Mouse (Mus musculus): ENCODE data around the gene AB124611. TPM values are rescaled to one million over a fixed set of nuclear protein-coding genes. Genes with fewer than 3 reads are reported as not detected.

The AB124611 gene
- polyA plus RNA-seq, 2 experiments: 2.1 to 5.7 TPM

GRCm38 (mm10) chr9:21594838-21595237 is 68.9 kb downstream of the AB124611 start:
- Histone ChIP-seq H3K4me3 (ENCODE audit: insufficient read depth in 1 of 2, low read depth in 2 of 2, low read length in 2 of 2) (no peak overlapping the region), H3K36me3 (replicated peaks; ENCODE audit: control insufficient read depth, insufficient read depth, low read depth) (no peaks in the 10 kb centered on the region; the same call in 1 of the 2 replicates), H3K27ac (no peak overlapping the region), H3K4me2 (ENCODE audit: low read depth) (0 out of 2 replicates have a peak overlapping the region, but pooled peaks have one; percentile 80), H3K4me1 (replicated peaks; ENCODE audit: control insufficient read depth in 2 of 2, insufficient read depth in 2 of 2, low read length in 1 of 2) (peaks cover 0 to 15% of the 10 kb centered on the region in 2 experiments), H3K9me3 (ENCODE audit: control insufficient read depth, low read length) (no peaks in the 10 kb centered on the region), H3K9ac (replicated peaks) (no peak overlapping the region), H3K27me3 (ENCODE audit: control insufficient read depth, insufficient read depth, low read length) (no peaks in the 10 kb centered on the region)
- WGBS (ENCODE audit: insufficient replicate concordance): 70% methylated on average over 2 of the region's 2 CpGs
- no peak for ATAC-seq (ENCODE audit: insufficient read depth)
- DNase-seq (ENCODE audit: low read depth in 3 of 3, low spot score in 3 of 3): no peak
- TF ChIP-seq EP300 (IDR thresholded peaks at IDR 0.05; ENCODE audit: low read depth) (no peak), CTCF (IDR thresholded peaks at IDR 0.05; ENCODE audit: low read depth) (no peak)

Small RNA genes lying within 50 kb of the gene (microRNA-seq; reads per million reads assigned to microRNA genes)
- gene Mir199a-1: not detected

Other genes starting within 250 kb of the AB124611 start
- 14.4 and 21.9 TPM in 2 replicates for gene Kri1, start 238.2 kb upstream of the AB124611 start, polyA plus RNA-seq (2012; rRNA removed)
- gene Kri1, start 238.2 kb upstream of the AB124611 start, polyA plus RNA-seq (2014; fragmentation: Nextera tagmentation; extraction: Ambion mirVana): 3.9 and 5.0 TPM in 2 replicates
- gene Cdkn2d, start 234.8 kb upstream of the AB124611 start, polyA plus RNA-seq (2012; rRNA removed): 70.5 and 74.4 TPM in 2 replicates
- 116 and 119 TPM in 2 replicates for gene Cdkn2d, start 234.8 kb upstream of the AB124611 start, polyA plus RNA-seq (2014; fragmentation: Nextera tagmentation; extraction: Ambion mirVana)
- 0.06 and 0.07 TPM in 2 replicates for gene Ap1m2, start 213.8 kb upstream of the AB124611 start, polyA plus RNA-seq (2012; rRNA removed)
- gene Ap1m2, start 213.8 kb upstream of the AB124611 start, polyA plus RNA-seq (2014; fragmentation: Nextera tagmentation; extraction: Ambion mirVana): 0.16 and 0.24 TPM in 2 replicates
- 10.0 TPM in 2 replicates for gene Slc44a2, start 205.5 kb upstream of the AB124611 start, polyA plus RNA-seq (2012; rRNA removed)
- 11.6 and 12.7 TPM in 2 replicates for gene Slc44a2, start 205.5 kb upstream of the AB124611 start, polyA plus RNA-seq (2014; fragmentation: Nextera tagmentation; extraction: Ambion mirVana)
- 23.3 and 28.2 TPM in 2 replicates for gene Ilf3, start 158.3 kb upstream of the AB124611 start, polyA plus RNA-seq (2012; rRNA removed)
- gene Ilf3, start 158.3 kb upstream of the AB124611 start, polyA plus RNA-seq (2014; fragmentation: Nextera tagmentation; extraction: Ambion mirVana): 33.5 and 36.8 TPM in 2 replicates
- gene Qtrt1, start 114.3 kb upstream of the AB124611 start, polyA plus RNA-seq (2012; rRNA removed): 20.0 and 25.4 TPM in 2 replicates
- 20.0 and 20.9 TPM in 2 replicates for gene Qtrt1, start 114.3 kb upstream of the AB124611 start, polyA plus RNA-seq (2014; fragmentation: Nextera tagmentation; extraction: Ambion mirVana)
- 30.7 and 31.6 TPM in 2 replicates for gene Dnm2, start 101.3 kb upstream of the AB124611 start, polyA plus RNA-seq (2012; rRNA removed)
- gene Dnm2, start 101.3 kb upstream of the AB124611 start, polyA plus RNA-seq (2014; fragmentation: Nextera tagmentation; extraction: Ambion mirVana): 36.8 and 41.8 TPM in 2 replicates
- 14.8 and 16.3 TPM in 2 replicates for gene Tmed1, start 15.9 kb upstream of the AB124611 start, polyA plus RNA-seq (2012; rRNA removed)
- 24.8 and 26.4 TPM in 2 replicates for gene Tmed1, start 15.9 kb upstream of the AB124611 start, polyA plus RNA-seq (2014; fragmentation: Nextera tagmentation; extraction: Ambion mirVana)
- 25.6 and 26.4 TPM in 2 replicates for gene Carm1, start 20.7 kb downstream of the AB124611 start, polyA plus RNA-seq (2012; rRNA removed)
- gene Carm1, start 20.7 kb downstream of the AB124611 start, polyA plus RNA-seq (2014; fragmentation: Nextera tagmentation; extraction: Ambion mirVana): 13.6 and 17.1 TPM in 2 replicates
- gene Timm29, start 66.5 kb downstream of the AB124611 start, polyA plus RNA-seq (2012; rRNA removed): 14.6 and 15.3 TPM in 2 replicates
- 17.0 and 21.9 TPM in 2 replicates for gene Timm29, start 66.5 kb downstream of the AB124611 start, polyA plus RNA-seq (2014; fragmentation: Nextera tagmentation; extraction: Ambion mirVana)
- gene Yipf2, start 66.7 kb downstream of the AB124611 start, polyA plus RNA-seq (2012; rRNA removed): 6.1 and 6.6 TPM in 2 replicates
- gene Yipf2, start 66.7 kb downstream of the AB124611 start, polyA plus RNA-seq (2014; fragmentation: Nextera tagmentation; extraction: Ambion mirVana): 7.7 and 9.0 TPM in 2 replicates
- 17.0 and 20.6 TPM in 2 replicates for gene Smarca4, start 90.0 kb downstream of the AB124611 start, polyA plus RNA-seq (2012; rRNA removed)
- gene Smarca4, start 90.0 kb downstream of the AB124611 start, polyA plus RNA-seq (2014; fragmentation: Nextera tagmentation; extraction: Ambion mirVana): 17.7 and 22.6 TPM in 2 replicates
- 12.6 and 12.7 TPM in 2 replicates for gene Ldlr, start 197.3 kb downstream of the AB124611 start, polyA plus RNA-seq (2012; rRNA removed)
- 5.9 and 7.6 TPM in 2 replicates for gene Ldlr, start 197.3 kb downstream of the AB124611 start, polyA plus RNA-seq (2014; fragmentation: Nextera tagmentation; extraction: Ambion mirVana)
- gene Spc24, start 234.1 kb downstream of the AB124611 start, polyA plus RNA-seq (2012; rRNA removed): 37.4 and 52.4 TPM in 2 replicates
- gene Spc24, start 234.1 kb downstream of the AB124611 start, polyA plus RNA-seq (2014; fragmentation: Nextera tagmentation; extraction: Ambion mirVana): 89.5 and 92.2 TPM in 2 replicates